Mouse (Mus musculus) urinary bladder, adult 2 months (tissue): Measurements from ENCODE around the gene 2810408A11Rik. TPM values are rescaled to one million over a fixed set of nuclear protein-coding genes. Genes with fewer than 3 reads are reported as not detected.

Experiments
- DNase-seq: peaks from one replicate; pipeline ENCODE4 v3.0.0; 2022; ENCODE audit warnings: low spot score
- polyA plus RNA-seq: library from polyadenylated mRNA; depleted of rRNA; stranded (reverse); fragments of >200 nt; gene quantifications from 2 replicates; pipeline ENCODE4 v1.2.3, GENCODE M21; 2012

The 2810408A11Rik gene
- polyA plus RNA-seq, 1 experiment: 1.1 TPM

- no peak for DNase-seq
These were observed 12.1 kb upstream of the 2810408A11Rik start for GRCm38 (mm10) chr11:69912716-69913530.

- no peak for DNase-seq
These were observed 10.9 kb upstream of the 2810408A11Rik start for GRCm38 (mm10) chr11:69911701-69912100.

- DNase-seq: no peak
These were observed 10.2 kb upstream of the 2810408A11Rik start for GRCm38 (mm10) chr11:69910781-69911560.

GRCm38 (mm10) chr11:69910177-69910576 lies 9.4 kb upstream of the 2810408A11Rik start:
- DNase-seq: no peak

- DNase-seq: no peak
These were observed 8.4 kb upstream of the 2810408A11Rik start for GRCm38 (mm10) chr11:69909174-69909573.

- no peak for DNase-seq
These were observed 7.9 kb upstream of the 2810408A11Rik start for GRCm38 (mm10) chr11:69908645-69909044.

GRCm38 (mm10) chr11:69904311-69904710 lies 3.5 kb upstream of the 2810408A11Rik start:
- no peak for DNase-seq

- no peak for DNase-seq
These were observed 2.2 kb upstream of the 2810408A11Rik start for GRCm38 (mm10) chr11:69902972-69903371.

- DNase-seq: no peak
These were observed 1.2 kb upstream of the 2810408A11Rik start for GRCm38 (mm10) chr11:69901993-69902392.

GRCm38 (mm10) chr11:69901406-69901846 lies 639 bp upstream of the 2810408A11Rik start:
- DNase-seq: peak; percentile 85

- no peak for DNase-seq
These were observed 917 bp downstream of the 2810408A11Rik start for GRCm38 (mm10) chr11:69899870-69900269.

- DNase-seq: no peak
These were observed 5.5 kb downstream of the 2810408A11Rik start, which contains the start of gene Acap1 for GRCm38 (mm10) chr11:69895291-69895690. Gene Acap1, minus strand, starts transcription at chr11:69895539.

GRCm38 (mm10) chr11:69894671-69895070 lies 6.1 kb downstream of the 2810408A11Rik start:
- DNase-seq: no peak

GRCm38 (mm10) chr11:69891482-69891881 lies 9.3 kb downstream of the 2810408A11Rik start:
- no peak for DNase-seq

- DNase-seq: no peak
These were observed 13.7 kb downstream of the 2810408A11Rik start for GRCm38 (mm10) chr11:69886907-69887635.

GRCm38 (mm10) chr11:69884663-69885062 lies 16.1 kb downstream of the 2810408A11Rik start:
- no peak for DNase-seq

GRCm38 (mm10) chr11:69884240-69884639 lies 16.5 kb downstream of the 2810408A11Rik start:
- DNase-seq: no peak

- no peak for DNase-seq
These were observed 17.1 kb downstream of the 2810408A11Rik start for GRCm38 (mm10) chr11:69883527-69884151.

- no peak for DNase-seq
These were observed 17.7 kb downstream of the 2810408A11Rik start for GRCm38 (mm10) chr11:69883066-69883465.

GRCm38 (mm10) chr11:69881787-69882670 lies 18.8 kb downstream of the 2810408A11Rik start:
- no peak for DNase-seq
